Mouse (Mus musculus) stomach, embryonic 14.5 days (tissue): ENCODE data around the gene Postn. TPM values are rescaled to one million over a fixed set of nuclear protein-coding genes. Genes with fewer than 3 reads are reported as not detected.

Experiments
- ATAC-seq: fragments of 200-750 bp; cut with Nextera tagmentation; 2 replicates; pipeline ENCODE4 v1.8.0; 2017; ENCODE audit warnings: low read depth, moderate TSS enrichment; ENCODE audit not compliant: insufficient number of reproducible peaks, insufficient read depth, low FRiP score
- H3K27ac ChIP-seq: fragments of 300-500 bp; sonication (generic); 2 replicates; pipeline ENCODE4 v1.5.1; 2014; ENCODE audit warnings: mild to moderate bottlenecking, low read length, moderate library complexity, mixed read lengths
- H3K27me3 ChIP-seq: fragments of 300-500 bp; sonication (generic); 2 replicates; pipeline ENCODE4 v1.6.1; 2014; ENCODE audit warnings: low read length, control low read depth, mixed read lengths; ENCODE audit not compliant: control insufficient read depth, insufficient read depth
- H3K36me3 ChIP-seq: fragments of 300-500 bp; sonication (generic); 2 replicates; pipeline ENCODE4 v1.6.1; 2014; ENCODE audit warnings: mild to moderate bottlenecking, control low read depth, low read length, moderate library complexity, mixed read lengths; ENCODE audit not compliant: control insufficient read depth, insufficient read depth
- H3K4me1 ChIP-seq: fragments of 300-500 bp; sonication (generic); 2 replicates; pipeline ENCODE4 v1.6.1; 2014; ENCODE audit warnings: low read length, control low read depth, mixed read lengths; ENCODE audit not compliant: control insufficient read depth, insufficient read depth
- H3K4me2 ChIP-seq: fragments of 300-500 bp; sonication (generic); replicated peaks from 2 replicates; pipeline ENCODE4 v1.6.1; 2014; ENCODE audit warnings: low read depth, low read length, control low read depth
- H3K4me3 ChIP-seq: fragments of 300-500 bp; sonication (generic); 2 replicates; pipeline ENCODE4 v1.5.1; 2014; ENCODE audit warnings: low read depth, low read length, control low read depth
- H3K9ac ChIP-seq: fragments of 300-500 bp; sonication (generic); replicated peaks from 2 replicates; pipeline ENCODE4 v1.6.1; 2014; ENCODE audit warnings: low read depth, mild to moderate bottlenecking, control low read depth, low read length, moderate library complexity, mixed read lengths
- H3K9me3 ChIP-seq: fragments of 300-500 bp; sonication (generic); 2 replicates; pipeline ENCODE4 v1.6.1; 2016; ENCODE audit warnings: low read depth, low read length, control low read depth; ENCODE audit not compliant: control insufficient read depth
- WGBS: fragments of 180-500 bp; shearing (Covaris S2); extraction: QIAGEN DNeasy Blood & Tissue Kit; methylation state at CpG from one replicate; pipeline ENCODE4 v1.1.7; 2014; 5-methylcytosine and 5-hydroxymethylcytosine counted together
- polyA plus RNA-seq: library from polyadenylated mRNA; unstranded; fragments of >200 nt; fragmentation: Nextera tagmentation; extraction: Ambion mirVana; gene quantifications from 2 replicates; pipeline ENCODE4 v1.2.1, GENCODE M21; 2014

The Postn gene
- polyA plus RNA-seq: 53.7 and 56.4 TPM in 2 replicates

- H3K9ac ChIP-seq: no peak within 1 kb of the TSS
- no peak within 1 kb of the TSS; the same call in 1 of the 2 replicates for H3K4me2 ChIP-seq
- H3K27me3 ChIP-seq: no peaks in the 10 kb centered on the region
- H3K4me1 ChIP-seq: peaks cover 9% of the 10 kb centered on the region; the same call in 1 of the 2 replicates
- no peaks in the 10 kb centered on the region for H3K9me3 ChIP-seq
- no peaks in the 10 kb centered on the region for H3K36me3 ChIP-seq
- H3K27ac ChIP-seq: no peak within 1 kb of the TSS
- peak within 1 kb of the TSS; percentile 4; the same call in 1 of the 2 replicates for H3K4me3 ChIP-seq
- WGBS: 32% methylated on average over 6 of the region's 6 CpGs
- no peak for ATAC-seq
Observed at GRCm38 (mm10) chr3:54360897-54361296, at the start of gene Postn. Gene Postn, plus strand, starts transcription at chr3:54361109.

GRCm38 (mm10) chr3:54314055-54314454 lies 46.9 kb upstream of the Postn start:
- H3K9ac ChIP-seq: no peak overlapping the region
- no peaks in the 10 kb centered on the region for H3K36me3 ChIP-seq
- H3K4me3 ChIP-seq: no peak overlapping the region
- H3K4me2 ChIP-seq: no peak overlapping the region
- no peaks in the 10 kb centered on the region for H3K9me3 ChIP-seq
- no peak for ATAC-seq
- 69% methylated on average over 2 of the region's 2 CpGs for WGBS
- H3K27me3 ChIP-seq: no peaks in the 10 kb centered on the region
- H3K4me1 ChIP-seq: no peaks in the 10 kb centered on the region
- no peak overlapping the region for H3K27ac ChIP-seq

DNA sequence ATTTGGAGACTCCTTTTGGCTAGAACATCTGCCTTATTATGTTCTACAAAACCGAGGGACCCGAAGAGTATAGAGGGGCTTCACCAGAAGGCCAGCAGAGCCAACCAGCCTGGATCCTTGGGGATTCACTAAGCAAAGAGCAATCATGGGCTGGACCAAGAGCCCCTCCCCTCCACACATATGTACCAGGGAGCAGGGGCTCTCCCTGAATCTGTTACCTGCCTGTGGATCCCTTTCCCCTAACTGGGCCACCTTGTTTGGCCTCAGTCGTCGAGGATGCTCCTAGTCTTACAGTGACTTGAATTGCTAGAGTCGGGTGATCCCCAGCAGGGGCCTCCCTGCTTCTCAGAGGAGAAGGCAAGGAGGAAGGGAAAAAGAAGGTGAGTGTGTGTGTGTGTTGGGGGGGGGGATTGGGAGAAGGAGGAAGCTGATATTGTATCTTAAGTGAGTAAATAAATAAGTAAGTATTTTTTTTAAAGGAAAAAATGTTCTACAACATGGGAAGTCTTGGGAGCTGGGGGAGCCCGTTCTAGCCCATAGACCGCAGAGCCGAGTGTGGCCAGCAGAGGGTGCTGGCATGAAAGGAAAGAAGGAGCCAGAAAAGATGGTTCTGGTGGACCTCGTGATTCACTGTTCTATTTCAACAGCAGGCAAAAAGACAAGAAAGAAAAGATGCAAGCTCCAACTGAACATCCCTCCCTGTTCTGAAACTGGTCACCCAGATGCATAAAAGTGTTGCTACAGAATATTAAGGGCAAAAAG lies 7.8 kb upstream of the Postn start:
- no peak overlapping the region for H3K4me3 ChIP-seq
- no peak overlapping the region for H3K9ac ChIP-seq
- H3K36me3 ChIP-seq: no peaks in the 10 kb centered on the region
- 30% methylated on average over 9 of the region's 9 CpGs for WGBS
- no peaks in the 10 kb centered on the region for H3K4me1 ChIP-seq
- H3K9me3 ChIP-seq: no peaks in the 10 kb centered on the region
- no peak overlapping the region for H3K4me2 ChIP-seq
- ATAC-seq: no peak
- no peak overlapping the region for H3K27ac ChIP-seq
- 0 out of 2 replicates have a peak, but pooled peaks cover 3% of the 10 kb centered on the region for H3K27me3 ChIP-seq

DNA sequence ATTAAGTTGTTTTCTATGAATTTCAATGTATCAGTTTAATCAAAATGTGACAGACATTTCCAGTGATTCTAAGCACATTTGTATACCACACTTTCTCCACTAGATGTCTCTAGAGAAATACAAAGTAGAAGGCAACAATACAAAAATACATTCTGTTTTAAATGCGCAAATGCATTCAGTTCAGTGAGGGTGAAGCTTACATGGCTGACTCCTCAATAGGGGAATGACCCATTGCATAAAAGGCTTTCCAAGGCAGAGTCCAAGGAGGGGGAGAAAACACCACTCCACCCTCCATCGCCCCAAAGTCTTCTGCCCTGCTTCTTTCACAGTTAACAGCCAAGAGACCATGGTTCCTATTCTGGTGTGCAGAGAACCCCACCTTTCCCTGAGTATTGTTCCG lies 3.3 kb upstream of the Postn start:
- Histone ChIP-seq H3K36me3 (no peaks in the 10 kb centered on the region), H3K27ac (no peak overlapping the region), H3K4me2 (no peak overlapping the region), H3K9ac (no peak overlapping the region), H3K9me3 (no peaks in the 10 kb centered on the region), H3K27me3 (no peaks in the 10 kb centered on the region), H3K4me3 (no peak overlapping the region), H3K4me1 (peaks cover 9% of the 10 kb centered on the region; the same call in 1 of the 2 replicates)
- ATAC-seq: no peak
- 66% methylated on average over 3 of the region's 3 CpGs for WGBS

DNA sequence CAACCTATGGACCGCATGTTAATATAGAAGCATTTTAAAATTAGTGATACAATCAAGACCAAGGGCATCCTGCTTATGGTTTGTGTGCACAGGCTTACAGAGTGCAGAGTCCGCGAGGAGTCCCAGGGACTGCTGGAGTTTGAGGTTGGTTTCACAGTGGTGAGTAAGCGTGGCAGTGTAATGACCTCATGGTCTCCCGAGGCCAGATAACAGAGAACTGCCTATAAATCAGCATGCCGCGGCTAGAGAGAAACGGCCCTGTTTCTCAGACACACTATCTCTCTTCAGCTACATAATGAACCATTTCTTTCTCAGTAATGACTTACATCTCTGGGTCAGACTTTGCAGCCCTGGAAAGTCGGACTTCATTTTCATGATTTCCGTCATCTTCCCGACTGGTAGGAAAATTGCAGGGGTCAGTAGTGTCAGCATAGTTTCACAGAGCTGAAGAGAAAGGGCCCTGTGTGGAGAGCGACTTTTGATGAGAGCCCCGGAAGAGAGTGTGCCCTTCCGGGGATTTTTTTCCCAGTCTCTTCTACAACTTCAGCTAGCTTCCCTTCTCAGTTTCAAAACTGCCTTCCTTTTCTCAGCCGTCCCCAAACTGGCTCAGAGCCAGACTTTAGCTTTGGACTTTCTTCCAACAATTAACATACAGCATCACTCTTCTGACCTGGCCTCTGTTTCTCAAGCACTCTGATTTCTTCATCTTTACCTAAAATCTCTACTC lies 2.3 kb upstream of the Postn start:
- 27% methylated on average over 15 of the region's 15 CpGs for WGBS
- H3K27me3 ChIP-seq: no peaks in the 10 kb centered on the region
- no peaks in the 10 kb centered on the region for H3K36me3 ChIP-seq
- no peak overlapping the region for H3K9ac ChIP-seq
- ATAC-seq: peak; percentile 82; the same call in 1 of the 2 replicates
- no peaks in the 10 kb centered on the region for H3K9me3 ChIP-seq
- peak overlapping the region; percentile 16 for H3K4me2 ChIP-seq
- peak overlapping the region; percentile 39; the same call in 1 of the 2 replicates for H3K27ac ChIP-seq
- no peak overlapping the region for H3K4me3 ChIP-seq
- peaks cover 9% of the 10 kb centered on the region; the same call in 1 of the 2 replicates for H3K4me1 ChIP-seq

- no peak overlapping the region for H3K27ac ChIP-seq
- H3K4me1 ChIP-seq: peaks cover 9% of the 10 kb centered on the region; the same call in 1 of the 2 replicates
- no peak for ATAC-seq
- H3K27me3 ChIP-seq: no peaks in the 10 kb centered on the region
- no peak overlapping the region for H3K4me3 ChIP-seq
- H3K9me3 ChIP-seq: no peaks in the 10 kb centered on the region
- no peak overlapping the region for H3K4me2 ChIP-seq
- no peaks in the 10 kb centered on the region for H3K36me3 ChIP-seq
- H3K9ac ChIP-seq: no peak overlapping the region
Observed at GRCm38 (mm10) chr3:54361656-54362055, 747 bp downstream of the Postn start.

DNA sequence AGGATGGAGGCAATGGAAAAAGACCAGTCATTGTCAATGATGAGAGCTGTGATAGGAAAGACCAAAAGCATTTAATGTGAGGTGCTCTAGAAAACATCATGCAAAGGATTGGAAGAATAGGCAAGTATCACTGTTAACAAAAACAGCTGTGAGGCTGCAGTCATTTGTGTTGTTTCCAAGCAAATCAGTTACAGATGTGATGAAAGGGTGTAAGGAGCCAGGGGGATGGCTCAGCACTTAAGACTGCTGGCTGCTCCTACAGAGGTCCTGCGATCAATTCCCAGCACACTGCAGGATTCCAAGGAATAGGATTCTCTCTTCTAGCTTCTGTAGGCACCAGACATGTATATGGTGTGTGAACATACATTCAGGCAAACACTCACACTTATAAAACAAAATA lies 10.1 kb downstream of the Postn start:
- no peak overlapping the region for H3K9ac ChIP-seq
- 97% methylated on average over 1 of the region's 1 CpGs for WGBS
- no peak for ATAC-seq
- no peaks in the 10 kb centered on the region for H3K27me3 ChIP-seq
- H3K36me3 ChIP-seq: no peaks in the 10 kb centered on the region
- no peak overlapping the region for H3K4me3 ChIP-seq
- no peaks in the 10 kb centered on the region for H3K9me3 ChIP-seq
- no peak overlapping the region for H3K4me2 ChIP-seq
- no peak overlapping the region for H3K27ac ChIP-seq
- H3K4me1 ChIP-seq: no peaks in the 10 kb centered on the region

GRCm38 (mm10) chr3:54372625-54373024 lies 11.7 kb downstream of the Postn start:
- Histone ChIP-seq H3K27me3 (no peaks in the 10 kb centered on the region), H3K4me1 (no peaks in the 10 kb centered on the region), H3K27ac (no peak overlapping the region), H3K4me2 (no peak overlapping the region), H3K36me3 (no peaks in the 10 kb centered on the region), H3K9me3 (no peaks in the 10 kb centered on the region), H3K4me3 (no peak overlapping the region), H3K9ac (no peak overlapping the region)
- 67% methylated on average over 6 of the region's 6 CpGs for WGBS
- ATAC-seq: no peak
